Mouse (Mus musculus) olfactory bulb, adult 2 months (tissue): ENCODE results near the gene Serpina1a.
"Not testable (repeated sequence)": the region's sequence is repeated elsewhere in the genome, so short reads cannot be mapped to it uniquely, and the experiment has no call there.

Experiments used
- CTCF ChIP-seq: fragments of 200-500 bp; IDR thresholded peaks from 2 replicates; pipeline ENCODE4 v1.5.1; 2012; ENCODE audit warnings: low read depth, mild to moderate bottlenecking, low read length, moderate library complexity; ENCODE audit not compliant: insufficient read depth
- POLR2A ChIP-seq: fragments of 200-500 bp; IDR thresholded peaks from 2 replicates; pipeline ENCODE4 v1.6.1; 2012; ENCODE audit warnings: mild to moderate bottlenecking, low read depth, low read length, moderate library complexity; ENCODE audit not compliant: insufficient read depth

- not testable (repeated sequence) for TF ChIP-seq CTCF, POLR2A
Measured at GRCm38 (mm10) chr12:103907746-103908145, 44.4 kb upstream of the Serpina1a start.
